Mouse (Mus musculus): ENCODE measurements around the gene Pgm1.

Gene Pgm1

DNA sequence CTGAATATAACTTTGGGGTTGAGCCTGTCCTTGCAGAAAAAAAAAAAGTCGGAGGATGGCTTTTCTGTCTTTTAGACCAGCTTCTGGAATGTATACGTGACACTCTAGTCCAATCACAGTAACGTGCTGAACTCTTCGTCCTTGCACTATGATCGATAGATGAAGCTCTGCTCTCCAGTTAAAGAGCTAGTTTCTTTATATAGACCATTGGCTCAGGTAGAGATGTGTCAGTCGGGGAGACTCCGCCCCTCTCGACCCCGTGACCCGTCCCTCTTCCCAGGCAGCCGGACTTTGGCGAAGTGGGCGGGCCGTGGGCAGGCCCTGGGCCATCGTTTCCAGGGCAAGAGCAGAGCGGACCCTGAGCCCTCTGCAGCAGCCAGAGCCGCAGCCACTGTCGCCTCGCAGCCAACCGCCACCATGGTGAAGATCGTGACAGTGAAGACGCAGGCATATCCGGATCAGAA, at the start of gene Pgm1:
TSS of gene Pgm1 (plus strand) at position 266 of the 464 bp plus-strand sequence.
- peak in 1 of 2 experiments; percentile 92 for DNase-seq

DNA sequence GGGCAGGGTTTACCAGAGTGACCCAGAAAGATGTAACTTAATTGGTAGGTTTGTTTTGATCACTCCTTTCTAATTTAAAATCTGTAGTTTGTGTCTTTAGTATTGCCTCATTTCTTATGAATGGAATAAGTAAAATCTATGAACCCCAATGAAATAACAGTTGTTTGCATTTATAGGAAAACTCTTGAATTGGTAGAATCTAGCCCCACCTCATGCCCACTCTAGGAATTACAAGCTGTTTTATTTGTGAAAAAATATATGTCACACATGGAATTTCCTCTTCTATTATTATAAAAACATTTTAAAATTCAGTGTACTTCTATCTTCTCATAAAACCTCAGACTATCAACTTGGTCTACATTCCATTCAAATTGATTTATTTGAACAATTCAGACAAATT, 47.3 kb upstream of the Pgm1 start:
- peak in 1 of 2 experiments; percentile 38 for DNase-seq

- DNase-seq, result no peak
Observed at GRCm38 (mm10) chr4:99882405-99882804, 46.8 kb upstream of the Pgm1 start.

DNA sequence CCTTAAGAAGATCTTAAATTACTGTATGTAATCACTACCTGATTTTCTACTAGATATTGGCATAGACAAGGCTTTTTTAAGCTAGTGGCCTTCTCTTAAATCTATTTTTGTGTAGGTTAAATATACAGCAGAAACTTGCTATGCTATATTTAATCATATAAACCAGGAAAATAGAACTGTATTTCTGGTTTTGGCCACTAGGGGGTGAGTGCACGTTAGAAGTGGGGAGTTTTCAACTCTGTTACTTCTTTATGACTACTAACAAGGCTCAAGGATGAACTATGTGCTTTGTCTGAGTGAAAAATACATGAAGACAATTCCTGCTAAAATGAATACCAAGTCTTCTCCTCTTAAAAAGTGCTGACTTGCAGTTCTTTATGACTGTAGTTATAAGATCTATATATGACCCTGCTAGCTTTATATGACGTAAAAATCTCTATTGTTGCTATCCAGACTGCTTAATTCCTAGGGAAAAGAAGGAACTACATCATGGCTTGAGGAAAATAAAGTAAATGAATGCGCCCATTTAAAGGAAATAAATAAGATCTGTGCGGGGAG, 15.2 kb upstream of the Pgm1 start:
- no peak for DNase-seq

- DNase-seq, result no peak
Observed at GRCm38 (mm10) chr4:99926380-99926779, 2.8 kb upstream of the Pgm1 start.

DNA sequence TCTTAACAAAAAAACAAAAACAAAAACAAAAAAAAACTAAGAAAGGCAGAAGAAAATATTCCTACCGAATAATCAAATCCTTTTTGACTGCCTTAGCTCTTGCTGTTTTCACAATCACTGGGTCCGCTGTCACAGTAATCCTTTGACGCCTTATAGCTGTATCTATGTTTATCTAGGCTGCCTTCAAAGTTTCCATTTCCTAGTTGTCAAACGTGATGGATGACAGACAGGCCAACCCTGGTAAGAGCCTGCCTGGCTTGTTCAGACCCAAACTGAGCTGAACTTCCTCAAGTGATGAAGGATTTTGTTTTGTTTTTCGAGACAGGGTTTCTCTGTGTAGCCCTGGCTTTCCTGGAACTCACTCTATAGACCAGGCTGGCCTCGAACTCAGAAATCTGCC, 693 bp upstream of the Pgm1 start:
- no peak for DNase-seq

- DNase-seq, result peak; percentile 87 to 90
Observed at GRCm38 (mm10) chr4:99929613-99930517, 651 bp downstream of the Pgm1 start, which contains the start of gene Itgb3bp. Itgb3bp (minus strand) TSS chr4:99929813.

DNA sequence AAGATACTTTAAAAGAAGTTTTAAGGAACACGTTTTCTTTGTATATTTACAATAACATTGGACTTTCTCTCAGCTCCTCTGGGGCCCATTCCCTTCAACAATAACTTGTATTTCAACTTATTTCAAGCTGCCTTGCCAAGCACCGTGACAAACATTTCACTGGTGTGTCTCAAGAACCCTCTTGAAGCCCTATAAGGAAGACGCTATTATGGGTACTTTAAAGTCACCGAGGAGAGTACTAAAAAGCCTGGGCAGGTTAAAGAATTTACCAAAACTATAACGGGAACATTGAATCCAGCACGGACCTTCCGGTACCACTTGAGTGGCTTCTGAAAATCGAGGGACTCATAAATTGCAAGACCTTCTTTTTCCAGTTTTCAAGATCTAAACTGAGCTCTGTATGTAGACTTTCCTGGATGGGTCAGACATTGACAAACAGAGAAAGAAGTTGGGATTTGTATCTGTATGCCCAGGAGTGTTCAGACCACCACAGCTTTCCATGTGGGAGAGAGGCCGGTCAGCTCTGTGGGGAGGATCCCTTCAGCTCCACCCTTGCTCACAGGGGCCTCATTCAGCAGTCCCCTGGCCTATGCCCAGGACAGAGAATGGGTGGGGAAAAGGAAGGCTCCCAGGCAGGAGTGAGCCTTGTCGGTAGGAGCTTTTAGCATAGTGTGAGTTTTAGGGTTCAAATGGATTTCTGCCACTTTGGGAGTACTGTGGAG, 1.5 kb downstream of the Pgm1 start:
- DNase-seq, result peak; percentile 13 to 24

- DNase-seq, result no peak
Observed at GRCm38 (mm10) chr4:99931240-99931580, 2.0 kb downstream of the Pgm1 start.

GRCm38 (mm10) chr4:99931807-99932206, 2.6 kb downstream of the Pgm1 start:
- peak in 1 of 2 experiments; percentile 10 for DNase-seq

- peak; percentile 14 to 60 for DNase-seq
Observed at GRCm38 (mm10) chr4:99934859-99935258, 5.6 kb downstream of the Pgm1 start.

DNA sequence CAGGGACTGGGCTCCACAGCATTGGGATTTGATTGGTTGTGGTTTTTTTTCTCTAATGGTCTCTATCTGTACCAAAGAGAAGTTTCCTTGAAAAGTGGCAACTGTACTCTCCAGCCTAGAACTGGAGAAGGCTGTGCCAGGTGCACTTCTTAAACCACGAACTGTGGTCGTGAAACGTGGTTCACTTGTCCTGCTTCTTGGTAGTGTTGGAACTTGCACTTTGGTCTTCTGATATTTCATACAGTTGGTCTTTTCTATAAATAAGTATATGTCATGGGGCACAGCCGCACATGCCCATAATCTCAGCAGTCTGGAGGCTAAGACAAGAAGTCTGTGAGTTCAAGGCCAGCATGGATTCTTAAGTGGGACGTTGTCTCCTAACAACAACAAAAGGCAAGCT, 7.1 kb downstream of the Pgm1 start:
- no peak for DNase-seq

DNA sequence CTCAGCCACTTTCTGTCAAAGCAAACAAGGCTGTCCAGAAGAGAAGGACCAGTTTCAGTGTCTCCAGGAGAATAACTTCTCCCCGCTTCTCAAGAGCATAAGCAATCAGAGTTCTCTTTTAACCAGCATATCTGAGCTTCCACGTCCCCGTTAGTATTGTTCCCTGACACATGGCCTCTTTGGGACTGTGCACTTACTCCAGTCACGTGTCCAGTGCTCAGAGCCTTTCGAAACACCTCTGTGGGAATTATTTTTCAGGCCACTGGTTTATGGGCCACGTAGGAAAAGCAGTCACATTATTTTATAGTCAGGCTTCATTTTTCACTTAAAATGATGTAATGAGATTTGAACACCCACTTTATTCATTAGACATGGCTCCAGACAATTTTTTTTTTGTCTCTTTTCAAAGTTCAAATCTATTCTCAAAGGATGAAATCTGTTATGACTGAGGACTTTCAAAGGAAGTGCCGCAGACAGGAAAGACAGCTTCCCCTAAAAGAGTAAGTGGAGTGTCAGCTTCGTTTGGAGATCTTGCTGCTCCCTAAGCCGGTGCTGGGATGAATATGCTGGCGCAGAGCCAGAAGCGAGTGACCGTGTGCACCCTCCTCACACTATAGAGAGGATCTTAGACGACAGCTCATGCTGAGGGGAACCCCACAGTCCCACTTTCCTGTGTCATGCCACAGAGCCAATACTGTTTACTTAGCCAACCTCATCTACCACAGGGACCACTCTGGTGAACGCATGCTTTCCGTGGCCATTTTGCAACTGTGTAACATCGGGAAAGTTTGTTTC, 10.7 kb downstream of the Pgm1 start:
- DNase-seq, result peak; percentile 31 to 48

GRCm38 (mm10) chr4:99941655-99942414, 12.6 kb downstream of the Pgm1 start:
- peak; percentile 11 to 33 for DNase-seq

DNA sequence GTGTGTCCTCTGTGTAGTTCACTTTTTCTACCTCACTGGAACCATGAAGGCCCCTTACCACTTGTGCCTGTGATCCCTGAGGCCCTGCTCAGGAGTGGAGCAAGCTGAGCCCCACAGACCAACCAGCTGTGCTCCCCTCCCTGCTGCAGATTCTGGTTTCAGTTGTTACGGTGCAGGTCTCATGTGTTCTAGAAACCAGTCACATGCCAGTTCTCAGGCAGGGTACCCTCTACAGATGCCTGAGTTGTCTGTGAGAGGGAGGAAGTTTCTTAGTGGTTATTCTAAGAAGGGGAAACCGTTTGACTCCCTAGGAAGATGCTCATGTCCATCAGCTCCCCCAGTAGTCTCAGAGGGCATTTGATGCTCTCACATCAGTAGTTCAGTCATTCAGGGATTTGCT, 15.4 kb downstream of the Pgm1 start:
- no peak for DNase-seq

- DNase-seq, result no peak
Observed at GRCm38 (mm10) chr4:99945011-99945410, 15.8 kb downstream of the Pgm1 start.

- DNase-seq, result no peak
Observed at GRCm38 (mm10) chr4:99946516-99946915, 17.3 kb downstream of the Pgm1 start.

GRCm38 (mm10) chr4:99947192-99947591, 18.0 kb downstream of the Pgm1 start:
- DNase-seq, result no peak

DNA sequence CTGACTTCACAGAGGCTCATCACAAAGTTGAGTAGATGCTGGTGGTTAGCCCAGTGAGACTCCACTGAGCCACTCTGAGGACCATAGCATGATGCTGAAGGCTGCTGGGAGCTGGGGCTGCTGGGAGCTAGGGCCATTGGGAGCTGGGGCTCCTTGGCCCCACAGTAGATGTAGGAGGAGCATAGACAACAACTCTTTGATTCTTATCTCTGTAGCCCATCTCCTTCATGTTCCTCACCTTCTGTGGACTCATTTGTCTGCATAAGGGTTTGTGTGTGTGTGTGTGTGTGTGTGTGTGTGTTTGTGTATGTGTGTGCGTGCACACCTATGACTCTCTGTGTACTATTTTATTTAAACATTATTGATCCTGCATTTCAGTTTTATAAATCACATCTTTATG, 18.7 kb downstream of the Pgm1 start:
- DNase-seq, result no peak

- no peak for DNase-seq
Observed at GRCm38 (mm10) chr4:99953904-99954303, 24.7 kb downstream of the Pgm1 start.

DNA sequence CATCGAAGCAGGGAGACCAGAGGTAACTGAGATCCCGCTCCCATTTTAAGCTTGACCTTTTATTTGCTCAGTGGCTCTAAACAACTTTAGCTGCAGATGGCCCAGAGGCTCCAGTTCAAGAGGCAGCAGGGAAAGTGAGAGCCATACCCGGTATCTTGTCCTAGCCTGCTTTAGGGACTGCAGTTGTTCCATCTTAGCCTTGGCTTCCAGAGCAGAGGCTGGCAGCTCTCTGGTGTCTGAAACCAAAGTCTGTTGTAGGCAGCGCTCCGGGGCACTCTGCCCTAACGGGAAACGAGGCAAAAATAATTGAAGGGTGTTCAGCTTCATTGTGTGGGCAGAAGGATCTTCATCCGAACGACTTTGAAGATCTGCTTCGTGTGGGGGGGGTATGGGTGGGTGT, 26.2 kb downstream of the Pgm1 start:
- no peak for DNase-seq

- no peak for DNase-seq
Observed at GRCm38 (mm10) chr4:99957186-99957585, 28.0 kb downstream of the Pgm1 start.

All from cerebellum, postnatal 25 days (tissue).